Mouse (Mus musculus) left cerebral cortex, adult 8-10 months (tissue): ENCODE data around the gene Mbnl2. TPM values are rescaled to one million over a fixed set of nuclear protein-coding genes. Genes with fewer than 3 reads are reported as not detected.

Experiments used
- total RNA-seq, 4 experiments: library from RNA; stranded (reverse); gene quantifications; 2 replicates each; pipeline ENCODE4 v1.2.4; 2022

Mbnl2 gene
- total RNA-seq, 4 experiments from 2014 or later, result 222 to 278 (median 250) TPM

Other genes starting within 250 kb of the Mbnl2 start
- gene Oxgr1, start 233.2 kb upstream of the Mbnl2 start, total RNA-seq, result under 1 TPM in 1 of 4 experiments, not detected in 3; 0.15 TPM
- gene Rap2a, start 202.8 kb downstream of the Mbnl2 start, total RNA-seq, result 10 to 100 TPM; 64.5 to 73.4 (median 67.2) TPM